ENCODE assay signal across 8 mouse cellular contexts in the genomic region with DNA sequence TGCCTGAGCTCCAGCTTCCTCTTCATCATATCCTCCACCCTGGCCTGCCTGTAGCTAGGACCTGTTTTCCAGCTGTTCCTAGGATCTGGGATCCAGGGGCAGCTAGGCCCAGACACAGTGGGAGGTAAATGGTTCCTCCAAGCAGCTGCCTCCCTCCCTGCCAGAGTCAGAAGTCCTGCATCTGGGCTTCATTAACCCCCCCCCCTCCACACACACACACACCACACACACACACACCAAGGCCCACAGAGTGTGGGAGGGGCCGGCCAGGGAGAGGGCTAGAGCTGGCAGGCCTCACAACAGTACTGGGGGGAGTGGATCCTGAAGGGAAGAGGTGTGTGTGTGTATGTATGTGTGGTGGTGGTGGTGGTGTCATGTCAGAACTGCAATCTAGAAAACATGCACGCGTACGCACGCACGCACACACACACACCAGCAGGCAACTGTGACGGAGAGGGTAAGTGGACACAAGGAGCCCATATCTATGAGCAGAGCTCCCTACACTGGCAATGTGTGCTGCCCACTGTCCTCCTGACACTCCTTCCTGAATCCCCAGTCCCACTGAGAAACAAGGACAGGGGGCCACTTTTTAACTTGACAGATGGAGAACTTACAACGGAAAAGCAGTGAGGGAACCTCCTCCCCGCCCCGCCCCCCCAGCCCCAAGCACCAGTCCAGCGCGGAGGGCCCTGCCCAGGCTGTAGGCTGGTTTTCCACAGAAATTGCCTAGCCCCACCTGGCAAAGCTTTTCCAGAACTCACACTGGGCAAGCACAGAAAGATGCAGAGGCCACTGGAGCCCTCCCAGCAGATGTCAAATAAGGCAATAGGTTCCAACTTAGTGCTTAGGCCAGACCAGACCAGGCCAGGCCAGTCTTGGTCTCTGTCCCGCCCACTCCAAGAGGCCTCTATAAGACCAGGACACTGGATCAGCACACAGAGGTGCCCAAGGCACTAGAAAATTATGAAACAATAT. TPM values are rescaled to one million over a fixed set of nuclear protein-coding genes. Genes with fewer than 3 reads are reported as not detected.
DNase-seq lines count a peak whose midpoint lies in the region; ATAC-seq lines count a peak whose summit lies in the region.

No protein-coding gene starts in this region.

- no peak overlapping the region for H3K4me3 ChIP-seq in lung, embryonic 15.5 days
- H3K4me3 ChIP-seq in forebrain, embryonic 16.5 days (replicated peaks; ENCODE audit: low read length): no peak overlapping the region
- H3K4me3 ChIP-seq in liver, embryonic 13.5 days (replicated peaks): no peak overlapping the region

- 52% methylated on average over 13 of the region's 13 CpGs for WGBS in lung, embryonic 15.5 days
- 68% methylated on average over 13 of the region's 13 CpGs for WGBS in forebrain, embryonic 16.5 days
- WGBS in liver, embryonic 13.5 days (ENCODE audit: insufficient replicate concordance): 54% methylated on average over 13 of the region's 13 CpGs

- H3K9me3 ChIP-seq in lung, embryonic 15.5 days: no peaks in the 10 kb centered on the region
- no peaks in the 10 kb centered on the region for H3K9me3 ChIP-seq in forebrain, embryonic 16.5 days (ENCODE audit: control insufficient read depth, low read length)
- H3K9me3 ChIP-seq in liver, embryonic 13.5 days (replicated peaks): no peaks in the 10 kb centered on the region

- ATAC-seq in lung, embryonic 15.5 days (ENCODE audit: borderline replicate concordance, extremely low read depth, low FRiP score, low TSS enrichment): peak; percentile 76
- 0 out of 2 replicates have a peak, but pooled peaks have one; percentile 4 for ATAC-seq in forebrain, embryonic 16.5 days
- 0 out of 2 replicates have a peak, but pooled peaks have one; percentile 22 for ATAC-seq in liver, embryonic 13.5 days (ENCODE audit: low read depth)

- no peak for DNase-seq in lung, postnatal 25 days (ENCODE audit: low spot score)
- peak; percentile 65 for DNase-seq in heart, postnatal 4 days
- no peak for DNase-seq in liver, embryonic 13.5 days
- no peak for DNase-seq in right cerebral cortex, postnatal 14 days
- no peak for DNase-seq in urinary bladder, postnatal 10 days (ENCODE audit: low spot score)
- DNase-seq in right cerebral cortex, postnatal 25 days: no peak

- peak overlapping the region; percentile 80 for H3K27ac ChIP-seq in lung, embryonic 15.5 days
- no peak overlapping the region for H3K27ac ChIP-seq in forebrain, embryonic 16.5 days (ENCODE audit: low read length)
- no peak overlapping the region for H3K27ac ChIP-seq in liver, embryonic 13.5 days

- no peaks in the 10 kb centered on the region for H3K27me3 ChIP-seq in lung, embryonic 15.5 days
- peaks cover under 1% of the 10 kb centered on the region; the same call in 1 of the 2 replicates for H3K27me3 ChIP-seq in forebrain, embryonic 16.5 days (replicated peaks; ENCODE audit: control insufficient read depth, insufficient read depth, low read length)
- H3K27me3 ChIP-seq in liver, embryonic 13.5 days: no peaks in the 10 kb centered on the region

- H3K4me2 ChIP-seq in lung, embryonic 15.5 days: peak overlapping the region; percentile 25; the same call in 1 of the 2 replicates
- no peak overlapping the region for H3K4me2 ChIP-seq in forebrain, embryonic 16.5 days (ENCODE audit: low read length)
- no peak overlapping the region for H3K4me2 ChIP-seq in liver, embryonic 13.5 days

- H3K9ac ChIP-seq in lung, embryonic 15.5 days: no peak overlapping the region
- no peak overlapping the region for H3K9ac ChIP-seq in forebrain, embryonic 16.5 days (replicated peaks; ENCODE audit: low read depth, low read length)
- no peak overlapping the region for H3K9ac ChIP-seq in liver, embryonic 13.5 days

- H3K36me3 ChIP-seq in lung, embryonic 15.5 days: no peaks in the 10 kb centered on the region
- no peaks in the 10 kb centered on the region for H3K36me3 ChIP-seq in forebrain, embryonic 16.5 days (ENCODE audit: control insufficient read depth, insufficient read depth)
- no peaks in the 10 kb centered on the region for H3K36me3 ChIP-seq in liver, embryonic 13.5 days

- peaks cover 54% of the 10 kb centered on the region for H3K4me1 ChIP-seq in lung, embryonic 15.5 days
- H3K4me1 ChIP-seq in forebrain, embryonic 16.5 days (replicated peaks; ENCODE audit: control insufficient read depth, insufficient read depth, low read length): no peaks in the 10 kb centered on the region; the same call in 1 of the 2 replicates
- H3K4me1 ChIP-seq in liver, embryonic 13.5 days (replicated peaks): peaks cover 26% of the 10 kb centered on the region

RNA-seq across cellular contexts. Expression of a gene that starts 30.6 kb away (rescaled TPM):
- polyA plus RNA-seq in lung, embryonic 15.5 days (2015; fragmentation: Nextera tagmentation; extraction: Ambion mirVana): 19.3 and 19.9 TPM in 2 replicates
- 35.4 and 37.3 TPM in 2 replicates for polyA plus RNA-seq in forebrain, embryonic 16.5 days (2015; fragmentation: Nextera tagmentation; extraction: Ambion mirVana)
- total RNA-seq in heart, postnatal 4 days (2021): 10 to 100 TPM; 26.7 to 31.2 TPM
- polyA plus RNA-seq in liver, embryonic 13.5 days (2015; fragmentation: Nextera tagmentation; extraction: Ambion mirVana): 1.8 and 1.9 TPM in 2 replicates

RNA-seq across cellular contexts. Expression of a gene that starts 41.5 kb away (rescaled TPM):
- polyA plus RNA-seq in lung, embryonic 15.5 days (2015; fragmentation: Nextera tagmentation; extraction: Ambion mirVana): 20.3 and 26.0 TPM in 2 replicates
- polyA plus RNA-seq in forebrain, embryonic 16.5 days (2015; fragmentation: Nextera tagmentation; extraction: Ambion mirVana): 15.4 and 24.4 TPM in 2 replicates
- 10 to 100 TPM; 16.0 to 18.5 TPM for total RNA-seq in heart, postnatal 4 days (2021)
- polyA plus RNA-seq in liver, embryonic 13.5 days (2015; fragmentation: Nextera tagmentation; extraction: Ambion mirVana): 7.2 and 7.4 TPM in 2 replicates

RNA-seq across cellular contexts. Expression of a gene that starts 49.5 kb away (rescaled TPM):
- polyA plus RNA-seq in lung, embryonic 15.5 days (2015; fragmentation: Nextera tagmentation; extraction: Ambion mirVana): 0.25 TPM in 1 of 2 replicates, not detected in the other
- polyA plus RNA-seq in forebrain, embryonic 16.5 days (2015; fragmentation: Nextera tagmentation; extraction: Ambion mirVana): 0.22 and 0.42 TPM in 2 replicates
- 10 to 100 TPM; 48.6 to 69.8 TPM for total RNA-seq in heart, postnatal 4 days (2021)
- 0.14 TPM in 1 of 2 replicates, not detected in the other for polyA plus RNA-seq in liver, embryonic 13.5 days (2015; fragmentation: Nextera tagmentation; extraction: Ambion mirVana)

RNA-seq across cellular contexts. Expression of a gene that starts 52.1 kb away (rescaled TPM):
- 12.4 and 15.9 TPM in 2 replicates for polyA plus RNA-seq in lung, embryonic 15.5 days (2015; fragmentation: Nextera tagmentation; extraction: Ambion mirVana)
- 9.3 and 13.2 TPM in 2 replicates for polyA plus RNA-seq in forebrain, embryonic 16.5 days (2015; fragmentation: Nextera tagmentation; extraction: Ambion mirVana)
- total RNA-seq in heart, postnatal 4 days (2021): 100 to 1,000 TPM; 151 to 159 TPM
- 2.4 and 2.5 TPM in 2 replicates for polyA plus RNA-seq in liver, embryonic 13.5 days (2015; fragmentation: Nextera tagmentation; extraction: Ambion mirVana)

Comparison
In these comparisons a context has a peak if more than half of its experiments do, and no peak if none do; other contexts are left out.
1. ATAC-seq: peak in every context shown above with its lines; median percentile 76 in lung, embryonic 15.5 days; 22 in liver, embryonic 13.5 days; 4 in forebrain, embryonic 16.5 days.